Mouse (Mus musculus) erythroblast, embryonic 14.5 days (primary cell): ENCODE data around the gene Msln. TPM values are rescaled to one million over a fixed set of nuclear protein-coding genes. Genes with fewer than 3 reads are reported as not detected.

Source experiments
- H3K27me3 ChIP-seq: 2 replicates; pipeline ENCODE4 v1.6.1; 2012; ENCODE audit warnings: inconsistent platforms; ENCODE audit not compliant: control insufficient read depth
- H3K36me3 ChIP-seq: 2 replicates; pipeline ENCODE4 v1.6.1; 2012; ENCODE audit warnings: mild to moderate bottlenecking, inconsistent platforms; ENCODE audit not compliant: control insufficient read depth
- H3K4me1 ChIP-seq: 2 replicates; pipeline ENCODE4 v1.6.1; 2012; ENCODE audit warnings: inconsistent platforms; ENCODE audit not compliant: control insufficient read depth
- H3K4me3 ChIP-seq: replicated peaks from 2 replicates; pipeline ENCODE3; 2012; ENCODE audit warnings: moderate library complexity, mild to moderate bottlenecking, inconsistent platforms
- H3K9me3 ChIP-seq: 2 replicates; pipeline ENCODE4 v1.6.1; 2012; ENCODE audit warnings: low read length, inconsistent platforms, mixed read lengths; ENCODE audit not compliant: control insufficient read depth
- GATA1 ChIP-seq: IDR thresholded peaks from 2 replicates; pipeline ENCODE4 v1.6.1; 2012; ENCODE audit warnings: low read length, inconsistent platforms, mixed read lengths
- TAL1 ChIP-seq: IDR thresholded peaks from 3 replicates; pipeline ENCODE4 v1.6.1; 2012; ENCODE audit warnings: low read length, inconsistent platforms, mixed read lengths
- polyA plus RNA-seq: library from polyadenylated mRNA; stranded (reverse); fragments of >175 nt; gene quantifications from 2 replicates; pipeline ENCODE4 v1.2.3, GENCODE M21; 2012

The Msln gene
- polyA plus RNA-seq, 1 experiment: not detected

DNA sequence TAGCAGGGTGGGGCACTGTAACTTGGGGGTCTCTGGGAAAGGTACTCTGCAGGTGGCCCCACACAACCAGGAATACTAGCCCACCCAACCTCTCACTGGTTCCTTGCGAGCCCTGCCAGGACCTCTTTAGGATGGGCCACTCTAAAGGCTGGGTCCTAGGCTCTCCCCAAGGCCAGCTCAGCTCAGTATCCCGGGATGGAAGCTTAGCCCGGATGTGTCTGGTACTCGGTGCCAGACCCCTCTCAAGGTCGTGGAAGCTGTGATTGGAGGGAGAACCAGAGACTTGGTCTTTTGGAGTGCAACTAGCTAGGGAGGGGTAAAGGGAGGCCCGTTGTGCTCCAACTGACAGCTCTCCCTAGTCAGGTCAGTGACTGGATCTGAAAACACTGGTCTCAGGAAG, 36.5 kb downstream of the Msln start:
- no peaks in the 10 kb centered on the region for H3K9me3 ChIP-seq
- peaks cover 31% of the 10 kb centered on the region for H3K4me1 ChIP-seq
- no peak overlapping the region for H3K4me3 ChIP-seq
- TF ChIP-seq GATA1 (no peak), TAL1 (no peak)
- H3K36me3 ChIP-seq: peaks cover 46% of the 10 kb centered on the region
- peaks cover 32% of the 10 kb centered on the region for H3K27me3 ChIP-seq

DNA sequence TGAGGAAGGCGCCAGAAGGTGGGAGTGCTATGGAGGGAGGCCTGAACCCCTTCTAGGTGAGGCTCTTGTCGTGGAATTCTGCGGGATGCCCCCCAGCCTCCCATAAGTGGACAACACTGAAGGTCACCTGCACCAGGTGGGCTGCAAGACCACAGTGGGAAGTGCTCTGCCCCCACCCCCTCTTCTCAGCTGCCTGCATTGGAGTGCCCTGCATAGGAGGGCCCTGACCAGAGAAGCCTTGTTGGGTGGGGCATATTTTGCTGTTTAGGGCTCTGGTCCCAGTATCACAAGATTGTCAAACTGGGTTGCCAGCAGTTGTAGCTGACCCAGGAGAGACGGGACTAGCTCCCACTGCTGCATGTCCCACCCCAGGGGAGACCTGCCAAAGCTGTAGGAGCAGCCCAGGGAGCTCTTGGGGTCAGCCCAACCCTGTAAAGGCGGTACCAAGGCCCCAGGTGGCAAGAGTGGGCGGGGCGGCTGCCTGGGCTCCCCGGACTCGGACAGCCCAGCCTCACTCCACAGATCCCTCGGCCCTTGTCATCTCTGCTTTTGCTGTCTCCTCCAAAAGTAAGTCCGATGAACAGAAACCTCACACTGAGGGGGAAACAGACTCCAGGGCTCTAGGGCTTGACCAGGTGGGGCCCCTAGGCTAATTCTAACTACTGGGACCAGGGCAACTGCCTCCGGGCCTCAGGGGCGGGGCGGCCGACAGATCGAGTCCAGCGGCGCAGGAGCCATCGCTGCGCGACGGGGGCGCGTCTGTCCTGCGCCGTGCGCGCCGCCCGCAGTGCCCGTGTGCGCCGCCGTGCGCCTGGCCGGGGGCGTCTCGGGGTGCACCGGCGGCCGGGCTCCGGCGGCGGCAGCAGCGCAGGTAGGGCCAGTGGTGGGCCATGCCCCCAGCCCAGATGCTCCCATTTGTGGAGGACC, 37.2 kb downstream of the Msln start, which contains the start of gene Gng13:
Gene Gng13 (plus strand): TSS at position 461 of the 927 bp plus-strand sequence.
- Histone ChIP-seq H3K9me3 (no peaks in the 10 kb centered on the region), H3K4me3 (no peak within 1 kb of the TSS), H3K36me3 (peaks cover 38% of the 10 kb centered on the region), H3K4me1 (peaks cover 26% of the 10 kb centered on the region), H3K27me3 (peaks cover 32% of the 10 kb centered on the region)
- TF ChIP-seq TAL1 (no peak), GATA1 (no peak)

DNA sequence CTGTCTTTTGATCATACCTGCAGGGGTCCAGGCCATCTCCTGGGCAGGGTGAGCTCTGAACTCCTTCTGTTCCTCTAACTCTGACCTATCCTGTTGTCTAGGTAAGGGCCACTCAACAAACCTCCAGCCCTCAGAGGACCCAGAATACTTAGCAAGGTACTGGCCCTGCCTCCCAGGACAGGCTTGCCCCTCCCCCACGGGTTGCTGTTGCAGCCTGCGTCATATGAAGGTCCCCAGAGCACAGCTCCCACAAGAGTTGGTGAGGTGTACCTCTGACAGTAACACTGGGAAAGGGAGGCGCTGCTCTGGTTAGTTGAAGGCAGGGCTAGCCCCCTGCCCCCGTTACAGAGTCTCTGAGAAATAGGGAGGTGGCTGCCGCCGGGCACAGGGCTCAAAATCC, 38.0 kb downstream of the Msln start:
- Histone ChIP-seq H3K4me1 (peaks cover 26% of the 10 kb centered on the region), H3K36me3 (peaks cover 30% of the 10 kb centered on the region), H3K9me3 (no peaks in the 10 kb centered on the region), H3K4me3 (no peak overlapping the region), H3K27me3 (peaks cover 32% of the 10 kb centered on the region)
- TF ChIP-seq GATA1 (no peak), TAL1 (no peak)

DNA sequence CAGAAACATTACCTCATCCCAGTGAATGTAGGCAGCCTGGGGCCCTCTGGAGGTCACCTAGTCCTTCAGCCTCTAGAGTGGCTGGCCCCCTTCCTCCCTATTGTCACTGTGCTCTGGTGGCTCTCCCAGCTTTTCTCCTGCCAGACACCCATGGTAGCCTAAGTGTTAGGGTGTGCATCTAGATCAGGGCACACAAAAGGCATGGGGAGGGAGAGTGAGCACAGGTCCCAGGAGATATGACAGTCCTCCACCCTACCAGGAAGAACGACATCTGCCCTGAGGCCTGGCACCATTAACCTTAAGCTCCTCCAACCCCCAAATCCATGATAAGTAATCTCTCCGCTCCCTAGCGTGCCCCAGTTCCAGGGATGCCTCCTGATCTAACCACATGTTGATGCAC, 38.6 kb downstream of the Msln start:
- Histone ChIP-seq H3K4me1 (peaks cover 26% of the 10 kb centered on the region), H3K9me3 (no peaks in the 10 kb centered on the region), H3K27me3 (peaks cover 32% of the 10 kb centered on the region), H3K4me3 (no peak overlapping the region), H3K36me3 (peaks cover 25% of the 10 kb centered on the region)
- TF ChIP-seq TAL1 (no peak), GATA1 (no peak)

DNA sequence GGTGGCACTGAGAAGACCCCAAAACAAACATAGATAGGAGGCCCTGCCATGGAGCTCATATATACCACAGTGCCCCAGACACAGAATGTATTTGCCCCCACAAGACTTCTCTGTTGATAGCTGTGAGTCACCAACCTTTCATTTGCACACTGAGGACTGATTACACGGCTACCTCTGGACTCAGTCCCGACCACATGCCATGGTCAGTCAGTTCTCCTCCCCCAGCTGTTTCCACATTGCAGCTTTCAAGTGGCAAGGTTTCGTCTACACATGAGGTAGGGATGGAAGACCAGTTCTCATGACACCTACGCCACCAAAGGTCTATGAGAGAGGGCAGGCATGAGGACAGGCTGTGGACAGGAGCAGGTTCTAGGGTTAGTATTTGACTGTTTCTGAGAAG, 43.0 kb downstream of the Msln start:
- H3K4me1 ChIP-seq: peaks cover 9% of the 10 kb centered on the region
- H3K4me3 ChIP-seq: no peak overlapping the region
- H3K36me3 ChIP-seq: no peaks in the 10 kb centered on the region
- peaks cover 10% of the 10 kb centered on the region for H3K27me3 ChIP-seq
- H3K9me3 ChIP-seq: peaks cover 6% of the 10 kb centered on the region
- TF ChIP-seq TAL1: no peak
- TF ChIP-seq GATA1: no peak

DNA sequence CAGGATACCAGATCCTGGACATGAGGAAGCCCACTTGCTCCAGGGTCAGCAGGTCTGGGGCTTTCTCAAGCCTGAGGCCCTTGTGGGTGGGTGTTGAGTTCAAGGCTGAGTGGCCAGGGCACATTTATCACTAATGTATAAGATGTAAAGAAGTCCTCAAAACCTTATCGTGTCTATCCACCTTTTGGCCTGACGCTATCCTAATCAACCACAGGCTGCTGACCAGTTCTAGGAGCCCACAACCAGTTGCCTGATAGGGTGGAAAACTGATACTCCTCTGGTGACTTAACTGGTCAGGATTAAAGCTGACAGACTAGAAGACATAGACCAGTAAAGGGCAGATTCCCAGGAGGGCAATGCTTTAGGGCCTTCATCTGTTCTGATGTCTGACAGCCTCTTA, 44.2 kb downstream of the Msln start:
- Histone ChIP-seq H3K27me3 (peaks cover 4% of the 10 kb centered on the region), H3K9me3 (peaks cover 6% of the 10 kb centered on the region), H3K4me3 (no peak overlapping the region), H3K4me1 (no peaks in the 10 kb centered on the region; the same call in 1 of the 2 replicates), H3K36me3 (no peaks in the 10 kb centered on the region)
- no peak for TF ChIP-seq GATA1
- TF ChIP-seq TAL1: no peak

DNA sequence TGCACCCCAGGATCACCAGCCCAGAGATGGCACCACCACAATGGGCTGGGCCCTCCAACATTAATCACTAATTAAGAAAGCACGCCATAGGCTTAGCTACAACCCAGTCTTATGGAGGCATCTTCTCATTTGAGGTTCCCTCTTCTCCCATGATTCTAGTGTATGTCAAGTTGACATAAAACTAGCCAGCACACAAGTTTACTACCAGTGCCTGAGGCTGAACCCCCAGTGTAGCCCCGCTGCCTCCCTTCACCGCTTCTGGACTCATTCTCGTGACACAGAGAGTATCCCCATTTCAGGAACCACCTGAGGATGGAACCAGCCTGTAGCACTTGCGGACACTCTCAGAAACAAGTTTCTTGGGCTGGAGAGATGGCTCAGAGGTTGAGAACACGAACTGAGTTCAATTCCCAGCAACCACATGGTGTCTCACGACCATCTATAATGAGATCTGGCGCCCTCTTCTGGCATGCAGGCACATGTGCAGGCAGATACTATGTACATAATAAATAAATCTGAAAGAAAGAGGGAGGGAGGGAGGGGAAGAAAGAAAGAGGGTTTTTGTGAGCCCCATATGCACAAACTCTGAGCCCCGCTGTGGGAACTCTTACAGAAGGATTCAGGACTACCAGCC, 53.2 kb downstream of the Msln start:
- no peak overlapping the region for H3K4me3 ChIP-seq
- no peaks in the 10 kb centered on the region for H3K4me1 ChIP-seq
- no peaks in the 10 kb centered on the region for H3K36me3 ChIP-seq
- no peak for TF ChIP-seq GATA1
- TF ChIP-seq TAL1: no peak
- peaks cover 2% of the 10 kb centered on the region; the same call in 1 of the 2 replicates for H3K9me3 ChIP-seq
- H3K27me3 ChIP-seq: no peaks in the 10 kb centered on the region

Other genes with a start within 250 kb of the Msln start
- not detected in 2 replicates for gene Sox8, start 183.7 kb downstream of the Msln start, polyA plus RNA-seq
- gene Lmf1, start 175.3 kb downstream of the Msln start, polyA plus RNA-seq: 0.91 and 1.0 TPM in 2 replicates
- gene Gng13, start 37.2 kb downstream of the Msln start, polyA plus RNA-seq: not detected in 2 replicates
- gene Chtf18, start 27.0 kb downstream of the Msln start, polyA plus RNA-seq: 15.6 and 20.0 TPM in 2 replicates
- 3.2 and 4.0 TPM in 2 replicates for gene Rpusd1, start 26.7 kb downstream of the Msln start, polyA plus RNA-seq
- not detected in 2 replicates for gene Mslnl, start 18.3 kb downstream of the Msln start, polyA plus RNA-seq
- 2.0 TPM in 2 replicates for gene Narfl, start 19.4 kb upstream of the Msln start, polyA plus RNA-seq
- gene Haghl, start 31.3 kb upstream of the Msln start, polyA plus RNA-seq: 0.46 and 0.59 TPM in 2 replicates
- gene Ccdc78, start 32.2 kb upstream of the Msln start, polyA plus RNA-seq: not detected in 2 replicates
- gene Fam173a, start 38.5 kb upstream of the Msln start, polyA plus RNA-seq: 2.8 and 3.7 TPM in 2 replicates
- gene AC134908.4, start 41.3 kb upstream of the Msln start, polyA plus RNA-seq: not detected in 2 replicates
- gene Metrn, start 42.8 kb upstream of the Msln start, polyA plus RNA-seq: 7.2 and 7.4 TPM in 2 replicates
- gene Fbxl16, start 54.7 kb upstream of the Msln start, polyA plus RNA-seq: not detected in 2 replicates
- gene Wdr24, start 69.2 kb upstream of the Msln start, polyA plus RNA-seq: 0.32 and 0.68 TPM in 2 replicates
- gene Jmjd8, start 74.5 kb upstream of the Msln start, polyA plus RNA-seq: 0.31 and 0.65 TPM in 2 replicates
- gene Stub1, start 79.0 kb upstream of the Msln start, polyA plus RNA-seq: 10.1 and 10.6 TPM in 2 replicates
- 0.22 and 0.54 TPM in 2 replicates for gene Rhbdl1, start 82.9 kb upstream of the Msln start, polyA plus RNA-seq
- 0.68 and 1.1 TPM in 2 replicates for gene Gm20683, start 87.4 kb upstream of the Msln start, polyA plus RNA-seq
- gene Rhot2, start 90.5 kb upstream of the Msln start, polyA plus RNA-seq: 17.7 and 19.8 TPM in 2 replicates
- gene Wdr90, start 107.1 kb upstream of the Msln start, polyA plus RNA-seq: 1.9 and 3.6 TPM in 2 replicates
- gene Mcrip2, start 114.4 kb upstream of the Msln start, polyA plus RNA-seq: 3.7 and 4.0 TPM in 2 replicates
- 6.4 and 8.3 TPM in 2 replicates for gene Mettl26, start 120.7 kb upstream of the Msln start, polyA plus RNA-seq
- gene Wfikkn1, start 126.5 kb upstream of the Msln start, polyA plus RNA-seq: 0.17 and 0.18 TPM in 2 replicates
- 0.68 and 1.0 TPM in 2 replicates for gene Rab40c, start 165.3 kb upstream of the Msln start, polyA plus RNA-seq
- 164 and 218 TPM in 2 replicates for gene Pigq, start 190.6 kb upstream of the Msln start, polyA plus RNA-seq
- gene Nhlrc4, start 190.6 kb upstream of the Msln start, polyA plus RNA-seq: 2.9 and 3.4 TPM in 2 replicates
- gene A930017K11Rik, start 198.2 kb upstream of the Msln start, polyA plus RNA-seq: 0.25 TPM in 2 replicates
- 6.2 and 6.3 TPM in 2 replicates for gene Capn15, start 231.4 kb upstream of the Msln start, polyA plus RNA-seq